10 mouse cellular contexts compared by ENCODE assay signal in genomic region chr12:77197121-77197599, GRCm38 (mm10). TPM values are rescaled to one million over a fixed set of nuclear protein-coding genes. Genes with fewer than 3 reads are reported as not detected.
DNase-seq lines count a peak whose midpoint lies in the region; ATAC-seq and TF ChIP-seq lines count a peak whose summit lies in the region.
"Had no signal": no experiment of that assay in that cellular context is flagged by ENCODE, and none has a peak within 500 bp of the region (broad histone marks: within the 10 kb centered on the region; RNA-seq: fewer than 3 reads in every experiment).

No protein-coding gene starts in this region.

- no peak overlapping the region for H3K4me3 ChIP-seq in forebrain, postnatal 0 days (ENCODE audit: low read depth, low read length)
- H3K4me3 ChIP-seq in forebrain, embryonic 15.5 days: no peak overlapping the region
- H3K4me3 ChIP-seq: embryonic facial prominence, embryonic 15.5 days had no signal

- no peaks in the 10 kb centered on the region for H3K9me3 ChIP-seq in forebrain, postnatal 0 days (ENCODE audit: low read length)
- no peaks in the 10 kb centered on the region for H3K9me3 ChIP-seq in forebrain, embryonic 15.5 days
- H3K9me3 ChIP-seq: embryonic facial prominence, embryonic 15.5 days had no signal

- no peak for TF ChIP-seq CTCF in forebrain, postnatal 0 days (IDR thresholded peaks at IDR 0.05; ENCODE audit: low read depth)

- ATAC-seq in forebrain, postnatal 0 days: no peak
- ATAC-seq in forebrain, embryonic 15.5 days (replicated peaks): no peak
- ATAC-seq in granulocyte monocyte progenitor cell, adult 5-6 weeks (replicated peaks; ENCODE audit: poor library complexity, severe bottlenecking): peak; percentile 36; the same call in 1 of the 2 replicates
- no peak for ATAC-seq in monocyte, adult 5-6 weeks (replicated peaks; ENCODE audit: insufficient number of reproducible peaks, low FRiP score, low TSS enrichment, poor library complexity, severe bottlenecking)

- H3K27me3 ChIP-seq in forebrain, postnatal 0 days (ENCODE audit: insufficient read depth, low read length): no peaks in the 10 kb centered on the region
- H3K27me3 ChIP-seq in forebrain, embryonic 15.5 days: no peaks in the 10 kb centered on the region
- H3K27me3 ChIP-seq: embryonic facial prominence, embryonic 15.5 days had no signal

- WGBS in forebrain, postnatal 0 days: 57% methylated on average over 7 of the region's 7 CpGs
- WGBS in forebrain, embryonic 15.5 days: 76% methylated on average over 7 of the region's 7 CpGs

- H3K4me1 ChIP-seq in forebrain, postnatal 0 days (ENCODE audit: insufficient read depth): no peaks in the 10 kb centered on the region
- H3K4me1 ChIP-seq in forebrain, embryonic 15.5 days: no peaks in the 10 kb centered on the region
- H3K4me1 ChIP-seq: embryonic facial prominence, embryonic 15.5 days had no signal

- H3K27ac ChIP-seq in forebrain, postnatal 0 days (ENCODE audit: low read depth, low read length): no peak overlapping the region
- H3K27ac ChIP-seq in forebrain, embryonic 15.5 days (replicated peaks): no peak overlapping the region
- H3K27ac ChIP-seq: embryonic facial prominence, embryonic 15.5 days had no signal

- H3K36me3 ChIP-seq in forebrain, postnatal 0 days (ENCODE audit: insufficient read depth): no peaks in the 10 kb centered on the region
- no peaks in the 10 kb centered on the region for H3K36me3 ChIP-seq in forebrain, embryonic 15.5 days
- H3K36me3 ChIP-seq: embryonic facial prominence, embryonic 15.5 days had no signal

- DNase-seq in forebrain, postnatal 0 days: peak; percentile 2
- DNase-seq in right cerebral cortex, postnatal 10 days (ENCODE audit: low spot score in 2 of 2): peak; percentile 25 to 30
- DNase-seq in right cerebral cortex, postnatal 36 days (ENCODE audit: low spot score in 2 of 2): no peak
- peak; percentile 41 for DNase-seq in thymus, postnatal 0 days (ENCODE audit: low spot score)
- no peak for DNase-seq in natural killer cell, adult 2 months (ENCODE audit: low spot score in 2 of 2)
- DNase-seq: heart, adult 11 months had no signal

- H3K4me2 ChIP-seq in forebrain, postnatal 0 days (ENCODE audit: low read depth): no peak overlapping the region
- H3K4me2 ChIP-seq in forebrain, embryonic 15.5 days (replicated peaks): no peak overlapping the region
- H3K4me2 ChIP-seq: embryonic facial prominence, embryonic 15.5 days had no signal

- no peak overlapping the region for H3K9ac ChIP-seq in forebrain, postnatal 0 days
- no peak overlapping the region for H3K9ac ChIP-seq in forebrain, embryonic 15.5 days (replicated peaks)
- H3K9ac ChIP-seq: embryonic facial prominence, embryonic 15.5 days had no signal

RNA-seq across cellular contexts. Expression of gene Fut8, which starts 40.8 kb away (rescaled TPM):
- total RNA-seq in forebrain, postnatal 0 days (2014; rRNA removed): 50.2 and 67.0 TPM in 2 replicates
- 47.7 and 63.0 TPM in 2 replicates for polyA plus RNA-seq in forebrain, postnatal 0 days (2015; fragmentation: Nextera tagmentation; extraction: Ambion mirVana)
- polyA plus RNA-seq in forebrain, embryonic 15.5 days (2015; fragmentation: Nextera tagmentation; extraction: Ambion mirVana): 35.2 and 37.5 TPM in 2 replicates
- 114 and 142 TPM in 2 replicates for total RNA-seq in granulocyte monocyte progenitor cell, adult 5-6 weeks (2014; fragmentation: Nextera tagmentation)
- 169 and 181 TPM in 2 replicates for total RNA-seq in granulocyte monocyte progenitor cell, adult 5-6 weeks (2017)
- polyA plus RNA-seq in thymus, postnatal 0 days (2015; fragmentation: Nextera tagmentation; extraction: Ambion mirVana): 36.5 and 36.6 TPM in 2 replicates
- total RNA-seq in monocyte, adult 5-6 weeks (2017): 41.2 to 45.0 TPM (median 43.4 TPM) in 3 replicates

Comparison
In these comparisons a context has a peak if more than half of its experiments do, and no peak if none do; other contexts are left out.
1. DNase-seq: peak in forebrain, postnatal 0 days (single experiment), right cerebral cortex, postnatal 10 days (2 of 2) and thymus, postnatal 0 days (single experiment); none in right cerebral cortex, postnatal 36 days (0 of 2) and natural killer cell, adult 2 months (0 of 2).